Mouse (Mus musculus): Measurements from ENCODE around the gene Hs3st5.

DNA sequence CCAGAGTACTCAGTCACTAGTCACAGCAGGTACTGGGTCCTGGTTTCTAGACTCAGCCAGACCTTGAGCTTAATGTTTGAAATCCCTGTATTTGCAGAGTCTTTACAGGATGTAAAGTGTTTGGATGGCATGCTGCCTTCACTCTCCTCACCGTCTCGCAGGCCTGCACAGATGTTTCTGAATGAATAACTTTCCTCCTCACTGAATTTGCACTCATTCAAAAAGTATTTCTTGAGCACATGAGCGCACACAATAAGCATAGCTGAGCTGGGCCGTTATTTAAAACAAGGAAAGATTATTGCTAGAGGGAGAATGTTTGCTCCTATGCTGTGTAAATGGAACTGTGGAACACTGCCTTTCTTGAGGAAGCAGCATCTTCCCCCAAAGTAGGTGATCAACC is 2.9 kb downstream of the Hs3st5 start:
- no peak for TF ChIP-seq POLR2A (IDR thresholded peaks at IDR 0.05; ENCODE audit: borderline replicate concordance, control insufficient read depth, low read depth, low read length)
- TF ChIP-seq CTCF (IDR thresholded peaks at IDR 0.05; ENCODE audit: control insufficient read depth, insufficient read depth, low read length): no peak

Data from bone marrow, adult 2 months (tissue).